Mouse (Mus musculus): Measurements from ENCODE around the gene Fam173a. TPM values are rescaled to one million over a fixed set of nuclear protein-coding genes. Genes with fewer than 3 reads are reported as not detected.

Fam173a gene
- 58.4 and 62.9 TPM in 2 replicates for polyA plus RNA-seq (2014; fragmentation: Nextera tagmentation; extraction: Ambion mirVana)

DNA sequence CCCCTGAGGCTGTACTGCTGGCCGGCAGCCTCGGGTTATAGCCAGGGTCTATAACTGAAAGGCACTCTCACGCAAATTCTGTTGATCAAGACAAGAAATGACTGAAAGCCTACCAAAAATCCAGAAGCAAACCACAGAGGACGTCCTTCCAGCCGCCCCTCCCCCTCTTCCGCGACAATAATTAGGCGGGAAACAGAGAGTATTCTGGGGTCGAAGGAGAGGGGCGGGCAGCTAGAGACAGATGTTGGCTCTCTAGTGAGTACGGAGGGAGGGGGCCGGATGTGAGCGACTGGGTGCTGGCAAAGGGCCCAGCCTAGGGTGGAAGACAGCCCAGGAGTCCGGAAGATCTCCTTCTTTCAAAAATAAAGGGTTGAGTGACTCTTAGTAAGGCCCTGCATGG is at the start of gene Fam173a:
Fam173a (minus strand) TSS at position 287 of the 400 bp plus-strand sequence.
- Histone ChIP-seq H3K36me3 (replicated peaks; ENCODE audit: control insufficient read depth, insufficient read depth, low read depth, low read length) (no peaks in the 10 kb centered on the region; the same call in 1 of the 2 replicates), H3K4me1 (ENCODE audit: control insufficient read depth, insufficient read depth, low read length) (peaks cover 7% of the 10 kb centered on the region), H3K4me2 (ENCODE audit: low read depth, low read length) (peak within 1 kb of the TSS; percentile 87), H3K27me3 (ENCODE audit: control insufficient read depth, insufficient read depth, low read length) (no peaks in the 10 kb centered on the region), H3K9ac (replicated peaks; ENCODE audit: low read length) (peak within 1 kb of the TSS; percentile 83), H3K27ac (replicated peaks; ENCODE audit: low read depth, low read length) (peak within 1 kb of the TSS; percentile 90), H3K9me3 (replicated peaks; ENCODE audit: control insufficient read depth, low read length) (no peaks in the 10 kb centered on the region), H3K4me3 (ENCODE audit: low read depth, low read length) (peak within 1 kb of the TSS; percentile 67)
- peak; percentile 79 for DNase-seq (ENCODE audit: low spot score)
- ATAC-seq (replicated peaks; ENCODE audit: insufficient number of reproducible peaks, low FRiP score, low TSS enrichment, low read depth), result peak; percentile 21
- 1% methylated on average over 13 of the region's 14 CpGs for WGBS

DNA sequence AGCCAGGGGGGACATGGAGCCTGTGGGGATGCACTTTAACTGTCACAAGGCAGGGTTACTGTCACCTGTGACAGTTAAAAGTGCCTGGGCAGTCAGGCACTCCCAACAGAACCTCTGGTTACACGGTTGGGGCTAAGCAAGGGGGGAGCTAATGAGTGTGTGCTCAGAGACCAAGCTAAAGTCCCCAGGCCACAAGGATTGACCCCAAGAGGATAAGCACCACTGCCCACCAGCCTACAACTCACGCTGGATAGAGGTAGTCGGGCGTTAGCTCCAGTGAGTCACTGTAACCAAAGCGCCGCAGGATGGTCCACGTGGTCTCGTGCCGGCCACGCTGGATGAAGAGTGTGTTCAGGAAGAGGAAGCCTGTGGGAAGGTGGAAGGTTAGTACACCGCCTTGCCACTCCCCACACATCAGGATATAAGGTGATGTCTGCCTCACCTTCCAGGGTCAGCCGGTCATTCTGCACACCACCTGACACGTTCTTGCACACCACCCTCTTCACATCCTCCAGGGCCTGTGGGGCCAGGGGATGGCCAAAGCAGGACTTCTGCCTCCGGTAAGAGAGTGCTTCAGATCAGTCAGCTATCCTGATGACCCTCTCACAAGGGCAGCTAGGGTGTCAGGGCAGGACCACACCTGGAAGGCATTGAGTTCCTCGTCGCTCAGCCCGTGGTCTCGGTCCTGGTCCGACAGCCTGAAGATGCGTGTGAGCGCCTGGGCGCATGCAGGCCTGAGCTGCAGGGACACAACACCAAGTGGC is 48.6 kb upstream of the Fam173a start, which contains the start of gene Gm20683:
Gm20683 (minus strand) TSS at position 647 of the 764 bp plus-strand sequence.
- H3K27me3 ChIP-seq (ENCODE audit: control insufficient read depth, insufficient read depth, low read length), result no peaks in the 10 kb centered on the region
- peaks cover 10% of the 10 kb centered on the region for H3K4me1 ChIP-seq (ENCODE audit: control insufficient read depth, insufficient read depth, low read length)
- ATAC-seq (replicated peaks; ENCODE audit: insufficient number of reproducible peaks, low FRiP score, low TSS enrichment, low read depth) (no peak), DNase-seq (ENCODE audit: low spot score) (no peak)
- H3K9ac ChIP-seq (replicated peaks; ENCODE audit: low read length), result no peak within 1 kb of the TSS
- no peaks in the 10 kb centered on the region for H3K9me3 ChIP-seq (replicated peaks; ENCODE audit: control insufficient read depth, low read length)
- WGBS, result 93% methylated on average over 22 of the region's 22 CpGs
- no peak within 1 kb of the TSS for H3K27ac ChIP-seq (replicated peaks; ENCODE audit: low read depth, low read length)
- H3K4me3 ChIP-seq (ENCODE audit: low read depth, low read length), result no peak within 1 kb of the TSS
- peaks cover 14% of the 10 kb centered on the region for H3K36me3 ChIP-seq (replicated peaks; ENCODE audit: control insufficient read depth, insufficient read depth, low read depth, low read length)
- no peak within 1 kb of the TSS for H3K4me2 ChIP-seq (ENCODE audit: low read depth, low read length)

GRCm38 (mm10) chr17:25840519-25840918 is 47.8 kb upstream of the Fam173a start:
- Histone ChIP-seq H3K4me1 (ENCODE audit: control insufficient read depth, insufficient read depth, low read length) (peaks cover 10% of the 10 kb centered on the region), H3K36me3 (replicated peaks; ENCODE audit: control insufficient read depth, insufficient read depth, low read depth, low read length) (peaks cover 14% of the 10 kb centered on the region), H3K4me3 (ENCODE audit: low read depth, low read length) (no peak overlapping the region), H3K27me3 (ENCODE audit: control insufficient read depth, insufficient read depth, low read length) (no peaks in the 10 kb centered on the region), H3K4me2 (ENCODE audit: low read depth, low read length) (no peak overlapping the region), H3K9me3 (replicated peaks; ENCODE audit: control insufficient read depth, low read length) (no peaks in the 10 kb centered on the region), H3K9ac (replicated peaks; ENCODE audit: low read length) (no peak overlapping the region), H3K27ac (replicated peaks; ENCODE audit: low read depth, low read length) (no peak overlapping the region)
- DNase-seq (ENCODE audit: low spot score), result no peak
- ATAC-seq (replicated peaks; ENCODE audit: insufficient number of reproducible peaks, low FRiP score, low TSS enrichment, low read depth), result no peak
- 92% methylated on average over 6 of the region's 6 CpGs for WGBS

- H3K4me1 ChIP-seq (ENCODE audit: control insufficient read depth, insufficient read depth, low read length), result peaks cover 10% of the 10 kb centered on the region
- WGBS, result 87% methylated on average over 14 of the region's 14 CpGs
- H3K36me3 ChIP-seq (replicated peaks; ENCODE audit: control insufficient read depth, insufficient read depth, low read depth, low read length), result peaks cover 16% of the 10 kb centered on the region
Observed at GRCm38 (mm10) chr17:25839455-25840235, 46.9 kb upstream of the Fam173a start.

DNA sequence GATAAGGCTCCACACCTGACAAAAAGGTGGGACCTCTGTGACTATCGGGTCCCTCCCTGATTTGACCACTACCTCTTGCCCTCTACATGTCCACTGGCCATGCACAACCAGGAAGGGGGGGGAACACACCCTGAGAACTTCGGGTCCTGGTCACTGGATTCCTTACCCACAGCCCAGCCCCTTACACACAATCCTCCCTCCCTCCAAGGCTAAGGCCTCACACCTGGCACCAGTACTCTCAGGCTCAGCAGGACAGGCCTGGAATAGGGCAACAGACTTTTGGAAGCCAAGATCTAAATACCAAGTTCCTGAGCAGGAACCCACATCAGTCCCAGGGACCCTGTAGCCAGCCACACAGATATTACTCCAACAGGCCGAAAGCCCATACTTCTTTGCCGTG is 46.2 kb upstream of the Fam173a start:
- peaks cover 18% of the 10 kb centered on the region for H3K4me1 ChIP-seq (ENCODE audit: control insufficient read depth, insufficient read depth, low read length)
- no peak overlapping the region for H3K9ac ChIP-seq (replicated peaks; ENCODE audit: low read length)
- peaks cover 16% of the 10 kb centered on the region for H3K36me3 ChIP-seq (replicated peaks; ENCODE audit: control insufficient read depth, insufficient read depth, low read depth, low read length)
- WGBS, result 85% methylated on average over 4 of the region's 4 CpGs
- H3K4me2 ChIP-seq (ENCODE audit: low read depth, low read length), result no peak overlapping the region
- no peaks in the 10 kb centered on the region for H3K9me3 ChIP-seq (replicated peaks; ENCODE audit: control insufficient read depth, low read length)
- ATAC-seq (replicated peaks; ENCODE audit: insufficient number of reproducible peaks, low FRiP score, low TSS enrichment, low read depth) (no peak), DNase-seq (ENCODE audit: low spot score) (no peak)
- no peak overlapping the region for H3K4me3 ChIP-seq (ENCODE audit: low read depth, low read length)
- no peak overlapping the region for H3K27ac ChIP-seq (replicated peaks; ENCODE audit: low read depth, low read length)
- H3K27me3 ChIP-seq (ENCODE audit: control insufficient read depth, insufficient read depth, low read length), result no peaks in the 10 kb centered on the region

More at GRCm38 (mm10) chr17:25839455-25840235, 46.9 kb upstream of the Fam173a start:
- no peaks in the 10 kb centered on the region for H3K27me3 ChIP-seq (ENCODE audit: control insufficient read depth, insufficient read depth, low read length)
- no peak overlapping the region for H3K4me2 ChIP-seq (ENCODE audit: low read depth, low read length)
- no peak overlapping the region for H3K27ac ChIP-seq (replicated peaks; ENCODE audit: low read depth, low read length)
- H3K9me3 ChIP-seq (replicated peaks; ENCODE audit: control insufficient read depth, low read length), result no peaks in the 10 kb centered on the region
- ATAC-seq (replicated peaks; ENCODE audit: insufficient number of reproducible peaks, low FRiP score, low TSS enrichment, low read depth), result no peak
- no peak overlapping the region for H3K4me3 ChIP-seq (ENCODE audit: low read depth, low read length)
- H3K9ac ChIP-seq (replicated peaks; ENCODE audit: low read length), result no peak overlapping the region
- no peak for DNase-seq (ENCODE audit: low spot score)

DNA sequence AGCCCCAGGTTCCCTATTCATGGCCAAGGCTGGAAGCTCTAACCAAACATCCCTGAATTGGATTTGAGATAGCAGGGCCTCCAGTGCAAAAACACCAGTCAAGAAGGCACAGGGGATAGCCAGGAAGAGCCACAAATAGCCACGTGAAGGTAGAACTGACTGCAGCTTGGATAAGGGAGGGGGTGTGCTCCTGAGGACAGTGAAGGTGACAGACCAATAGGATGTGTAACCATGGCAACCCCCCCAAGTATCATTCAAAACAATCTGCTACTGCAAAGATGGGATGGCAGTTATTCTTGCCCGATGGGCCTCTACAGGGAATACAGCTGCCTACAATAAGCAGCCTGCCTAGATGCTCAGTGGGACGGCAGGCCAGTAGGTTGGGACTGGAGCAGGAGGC is 44.8 kb upstream of the Fam173a start:
- H3K9ac ChIP-seq (replicated peaks; ENCODE audit: low read length), result peak overlapping the region; percentile 7; the same call in 1 of the 2 replicates
- no peaks in the 10 kb centered on the region for H3K27me3 ChIP-seq (ENCODE audit: control insufficient read depth, insufficient read depth, low read length)
- H3K4me2 ChIP-seq (ENCODE audit: low read depth, low read length), result no peak overlapping the region
- DNase-seq (ENCODE audit: low spot score), result no peak
- whole genome bisulfite sequencing, result 44% methylated on average over 3 of the region's 3 CpGs
- no peak overlapping the region for H3K27ac ChIP-seq (replicated peaks; ENCODE audit: low read depth, low read length)
- H3K4me3 ChIP-seq (ENCODE audit: low read depth, low read length), result no peak overlapping the region
- no peak for ATAC-seq (replicated peaks; ENCODE audit: insufficient number of reproducible peaks, low FRiP score, low TSS enrichment, low read depth)
- no peaks in the 10 kb centered on the region for H3K9me3 ChIP-seq (replicated peaks; ENCODE audit: control insufficient read depth, low read length)
- H3K36me3 ChIP-seq (replicated peaks; ENCODE audit: control insufficient read depth, insufficient read depth, low read depth, low read length), result peaks cover 16% of the 10 kb centered on the region
- peaks cover 19% of the 10 kb centered on the region for H3K4me1 ChIP-seq (ENCODE audit: control insufficient read depth, insufficient read depth, low read length)

DNA sequence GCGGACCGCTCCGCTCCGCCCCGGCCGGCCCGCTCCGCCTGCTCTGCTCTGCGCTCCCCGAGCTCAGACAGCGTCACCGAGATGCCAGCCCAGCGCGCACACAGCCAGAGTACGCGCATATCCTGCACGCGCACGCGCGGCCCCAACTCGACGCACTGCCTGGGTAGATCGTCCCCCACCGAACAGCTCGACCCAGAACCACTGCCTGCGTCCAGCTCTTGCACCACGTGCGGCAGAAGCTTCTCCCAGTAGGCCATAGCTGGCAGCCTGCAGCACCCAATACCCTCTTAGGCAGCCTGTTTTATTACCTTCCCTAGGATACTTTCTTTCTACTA is 44.3 kb upstream of the Fam173a start, which contains the start of gene Rhbdl1:
Rhbdl1 (minus strand) TSS at position 220 of the 335 bp plus-strand sequence.
- Histone ChIP-seq H3K36me3 (replicated peaks; ENCODE audit: control insufficient read depth, insufficient read depth, low read depth, low read length) (peaks cover 16% of the 10 kb centered on the region), H3K4me1 (ENCODE audit: control insufficient read depth, insufficient read depth, low read length) (peaks cover 19% of the 10 kb centered on the region), H3K9me3 (replicated peaks; ENCODE audit: control insufficient read depth, low read length) (no peaks in the 10 kb centered on the region), H3K27me3 (ENCODE audit: control insufficient read depth, insufficient read depth, low read length) (no peaks in the 10 kb centered on the region), H3K9ac (replicated peaks; ENCODE audit: low read length) (peak within 1 kb of the TSS; percentile 35), H3K4me3 (ENCODE audit: low read depth, low read length) (peak within 1 kb of the TSS; percentile 17), H3K27ac (replicated peaks; ENCODE audit: low read depth, low read length) (no peak within 1 kb of the TSS), H3K4me2 (ENCODE audit: low read depth, low read length) (peak within 1 kb of the TSS; percentile 57)
- 2% methylated on average over 29 of the region's 29 CpGs for WGBS
- ATAC-seq (replicated peaks; ENCODE audit: insufficient number of reproducible peaks, low FRiP score, low TSS enrichment, low read depth) (no peak), DNase-seq (ENCODE audit: low spot score) (peak; percentile 68)
